Mouse (Mus musculus): Measurements from ENCODE around the gene 4930452B06Rik.
A peak's percentile ranks its signal among the peaks of the same experiment; 100 is the strongest.

DNA sequence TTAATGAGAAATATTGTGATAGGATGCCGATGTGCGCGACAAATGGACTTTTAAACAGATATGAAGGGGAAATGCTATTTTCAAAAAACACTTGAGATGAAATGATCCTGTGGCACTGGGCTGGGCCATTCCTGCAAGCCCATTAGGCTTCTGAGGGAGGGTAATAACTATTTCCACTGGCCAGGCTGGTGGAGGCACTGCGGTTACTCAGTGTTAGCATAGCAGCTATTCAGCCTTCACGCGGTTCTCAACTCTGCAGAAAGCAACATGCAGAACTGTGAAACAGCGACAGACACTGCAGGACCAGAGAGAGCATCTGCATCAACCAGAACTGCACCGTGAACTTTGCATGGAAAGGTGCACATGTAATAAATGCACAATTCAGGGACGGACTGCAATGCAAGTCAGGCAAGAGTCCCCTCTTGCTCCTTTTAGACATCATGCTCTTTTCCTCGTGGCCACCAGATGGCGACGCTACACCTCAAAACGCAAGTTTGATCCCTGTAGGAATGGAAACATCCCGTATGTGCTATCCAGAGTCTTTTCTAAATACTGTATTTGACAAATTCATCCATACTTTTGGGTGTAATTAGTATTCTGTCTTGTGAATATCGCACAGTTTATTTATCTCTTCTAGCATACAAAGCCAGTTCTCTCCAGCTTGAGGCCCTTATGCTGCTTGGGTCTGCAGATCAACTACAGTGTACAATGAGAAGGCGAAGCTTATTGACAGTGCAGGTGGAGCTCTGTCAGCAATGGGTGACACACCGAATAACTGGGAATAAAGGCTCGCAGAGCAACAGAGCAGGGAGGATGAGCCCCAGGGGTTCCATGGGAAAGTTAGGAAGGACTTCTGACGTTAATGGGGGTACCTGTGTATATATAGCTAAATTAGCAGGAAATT, 205.6 kb downstream of the 4930452B06Rik start:
- TF ChIP-seq CTCF (IDR thresholded peaks at IDR 0.05; ENCODE audit: low read depth, low read length) (peak; percentile 74), POLR2A (IDR thresholded peaks at IDR 0.05; ENCODE audit: extremely low read depth, insufficient read depth, low read length) (no peak)
